Mouse (Mus musculus): ENCODE data around the gene Trrap.

Trrap gene

DNA sequence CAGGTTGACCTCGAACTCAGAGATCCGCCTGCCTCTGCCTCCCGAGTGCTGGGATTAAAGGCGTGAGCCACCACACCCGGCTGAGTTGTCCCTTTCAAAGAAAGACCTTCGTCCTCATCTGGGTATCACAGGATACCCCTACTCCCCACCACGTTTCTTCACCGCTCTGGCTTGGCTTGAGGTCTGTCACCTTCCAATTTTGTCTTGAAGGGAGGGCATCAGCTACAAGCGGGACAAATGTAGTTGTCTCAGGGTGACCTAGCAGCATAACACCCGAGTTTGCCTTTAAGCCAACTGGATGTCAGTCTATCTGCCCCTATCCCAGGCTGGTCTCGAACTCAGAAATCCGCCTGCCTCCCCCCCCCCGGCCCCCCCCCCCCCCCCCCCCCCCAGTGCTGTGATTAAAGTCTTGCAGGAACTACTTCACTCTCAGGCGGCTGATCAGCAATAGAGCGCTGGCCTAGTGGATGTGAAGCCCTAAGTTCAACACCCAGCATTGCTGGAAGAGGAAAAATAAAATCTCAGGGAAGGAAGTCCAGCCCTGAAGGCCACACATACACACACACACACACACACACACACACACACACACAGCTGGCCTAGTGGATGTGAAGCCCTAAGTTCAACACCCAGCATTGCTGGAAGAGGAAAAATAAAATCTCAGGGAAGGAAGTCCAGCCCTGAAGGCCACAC lies at the start of gene Trrap:
TSS of gene Trrap (plus strand) at position 627 of the 693 bp plus-strand sequence.
- in situ Hi-C loops (cut with MboI, MseI), result loop anchor here in 1 of 2 experiments (10.0 to 25.0 kb wide), 3 partner anchors 555 to 1842 kb away; partner anchors contain the start of genes Rnf6 and Tecpr1

DNA sequence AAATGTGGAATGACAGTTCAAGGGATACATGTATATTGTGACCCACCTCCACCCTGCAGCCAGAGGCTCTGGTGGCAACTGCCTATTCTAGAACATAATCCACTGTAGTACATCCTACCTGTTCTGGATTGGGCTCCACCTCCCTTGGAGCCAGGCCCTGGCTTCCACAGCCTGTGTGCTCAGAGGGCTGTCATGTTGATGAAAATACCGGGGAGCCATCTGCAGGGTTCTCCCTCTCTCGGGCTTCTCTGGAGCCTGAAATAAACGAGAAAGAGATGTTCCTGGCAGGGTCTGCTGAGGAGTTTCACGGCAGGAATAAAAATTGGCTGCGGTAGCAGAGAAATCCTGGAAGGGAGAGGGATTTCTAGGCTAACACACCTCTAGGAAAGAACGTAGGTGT lies 47.8 kb upstream of the Trrap start:
- in situ Hi-C loops (cut with MboI, MseI), result loop anchor here in 1 of 2 experiments (10.0 kb wide), 1 partner anchor 1375 kb away; no protein-coding TSS in a partner anchor

DNA sequence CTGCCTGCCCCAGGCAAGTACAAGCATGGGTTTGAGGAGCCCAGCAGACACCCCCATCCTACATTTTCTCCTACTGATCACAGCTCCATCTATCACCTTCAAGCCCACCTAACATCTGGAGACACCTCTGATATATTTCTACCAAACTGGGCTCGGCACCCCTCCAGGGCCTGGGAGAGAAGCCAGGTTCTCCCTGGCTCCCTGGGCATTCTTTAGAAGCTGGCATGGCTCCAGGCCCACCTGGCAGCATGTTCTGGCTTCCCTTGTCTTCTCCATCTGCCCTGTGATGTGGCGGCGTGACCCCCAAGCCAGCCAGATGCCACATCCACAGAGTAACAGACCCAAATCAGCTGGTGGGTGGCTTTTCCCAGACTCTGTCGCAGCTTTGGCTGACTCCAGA lies 47.3 kb upstream of the Trrap start:
- in situ Hi-C loops (cut with MboI, MseI), result no loop called here

DNA sequence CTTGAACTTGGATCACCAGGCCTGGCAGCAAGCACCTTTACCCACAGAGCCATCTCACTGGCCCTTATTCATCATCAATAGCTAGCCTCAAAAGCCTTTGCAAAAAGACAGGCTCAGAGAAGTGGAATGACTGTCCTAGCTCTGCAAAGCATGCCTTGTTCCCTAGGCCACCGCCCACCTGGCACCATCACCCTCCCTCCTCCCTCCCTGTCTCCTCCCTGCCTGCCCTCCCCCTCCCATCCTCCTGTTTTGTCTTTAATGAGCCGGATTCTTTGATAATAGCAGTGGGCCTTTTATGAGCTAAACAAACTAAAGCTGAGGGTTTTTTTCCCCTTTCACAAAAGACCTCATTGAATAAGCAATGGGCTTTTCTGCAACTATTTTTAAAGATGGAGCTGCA lies 42.6 kb upstream of the Trrap start:
- in situ Hi-C loops (cut with MboI, MseI), result no loop called here

DNA sequence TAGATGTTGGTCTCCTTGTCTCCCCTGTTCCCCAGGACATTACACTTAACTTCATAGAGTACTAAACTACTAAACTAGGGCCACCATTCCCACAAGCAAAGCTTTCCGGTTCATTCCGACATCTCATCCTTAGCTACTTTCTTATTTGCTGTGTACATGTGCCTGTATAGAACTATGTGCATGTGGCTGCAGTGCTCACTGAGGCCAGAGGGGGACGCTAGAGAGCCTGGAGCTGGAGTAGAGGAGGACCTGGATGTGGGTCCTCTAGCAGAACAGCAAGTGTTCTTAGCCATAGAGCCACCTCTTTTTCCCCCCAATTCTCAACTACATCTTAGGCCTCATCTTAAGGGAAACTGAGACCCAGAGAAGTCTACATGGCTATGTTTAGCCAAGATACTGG lies 42.0 kb upstream of the Trrap start:
- in situ Hi-C loops (cut with MboI, MseI), result no loop called here

DNA sequence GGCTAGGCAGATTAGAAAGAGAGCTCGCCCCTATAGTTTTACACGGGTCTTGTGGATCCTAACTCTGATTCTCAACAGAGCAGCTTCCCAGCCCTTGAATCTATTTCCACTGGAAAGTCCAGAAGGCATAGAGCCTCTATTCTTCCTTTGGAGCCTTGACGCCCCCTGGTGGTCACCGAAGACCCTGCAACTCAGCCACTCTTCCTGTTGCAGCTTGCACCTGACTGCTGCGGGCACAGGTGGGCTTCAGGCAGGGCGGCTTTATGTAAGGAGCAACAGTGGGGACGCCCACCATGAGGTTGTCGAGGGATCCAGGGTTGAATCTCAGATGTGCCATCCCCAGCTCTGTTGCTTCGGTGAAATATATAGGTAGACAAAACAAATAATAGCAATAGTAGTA lies 40.4 kb upstream of the Trrap start:
- in situ Hi-C loops (cut with MboI, MseI), result no loop called here

DNA sequence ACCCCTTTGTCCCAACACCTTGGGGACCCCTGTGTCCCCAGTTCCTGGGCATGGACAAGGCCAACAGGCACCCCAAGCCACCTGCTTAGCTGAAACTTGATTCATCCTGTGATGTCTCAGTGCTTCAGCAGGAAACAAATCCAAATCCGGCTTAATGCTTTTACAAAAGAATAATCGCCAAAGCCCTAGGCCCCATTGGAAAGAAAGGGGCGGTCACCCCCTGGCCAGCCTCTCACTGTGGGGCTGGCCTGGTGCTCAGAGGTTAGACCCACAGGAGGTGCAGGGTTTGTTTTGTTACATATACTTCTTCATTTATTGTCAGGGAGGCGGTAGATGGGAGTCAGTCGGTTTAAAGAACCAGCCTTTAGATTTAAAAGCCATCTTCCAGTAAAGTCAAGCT lies 39.3 kb upstream of the Trrap start:
- in situ Hi-C loops (cut with MboI, MseI), result no loop called here

DNA sequence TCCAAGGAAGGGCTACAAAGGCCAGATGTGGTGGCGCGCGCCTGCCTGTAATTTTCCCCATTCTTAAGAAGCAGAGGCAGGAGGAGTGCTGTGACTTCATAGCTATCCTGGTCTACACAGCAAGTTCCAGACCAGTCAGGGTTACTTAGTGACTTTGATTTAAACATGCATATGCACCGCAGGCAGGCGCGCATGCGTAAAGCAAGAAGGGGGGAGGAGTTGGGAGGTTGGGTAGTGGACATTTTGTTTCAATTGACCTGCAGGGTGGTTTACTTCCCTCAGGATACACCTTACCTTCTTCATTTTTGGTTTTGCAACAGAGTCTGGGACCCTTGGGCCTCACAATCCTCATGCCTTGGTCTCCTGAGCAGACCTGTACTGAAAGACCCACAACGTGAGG lies 38.3 kb upstream of the Trrap start:
- in situ Hi-C loops (cut with MboI, MseI), result no loop called here

DNA sequence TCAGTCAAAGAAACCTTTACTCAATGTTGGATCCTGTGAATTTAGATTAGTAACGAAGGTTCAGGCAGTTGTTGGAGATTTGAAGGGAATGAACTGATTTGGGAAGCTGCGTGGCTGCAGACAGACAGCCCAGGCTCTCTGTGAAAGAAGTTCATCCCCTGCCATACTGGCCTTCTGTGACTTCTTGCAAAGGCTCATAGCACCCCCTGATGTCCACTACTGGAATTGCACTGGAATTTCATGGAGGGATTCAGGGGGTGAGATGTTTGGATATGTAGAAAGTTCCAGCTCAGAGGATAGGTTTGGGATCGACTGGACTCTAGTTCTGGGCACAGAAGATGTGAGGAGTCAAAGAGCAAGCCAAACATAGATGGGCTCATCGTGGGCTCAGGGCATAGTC lies 33.6 kb upstream of the Trrap start:
- in situ Hi-C loops (cut with MboI, MseI), result loop anchor here in 1 of 2 experiments (5.0 to 10.0 kb wide), 2 partner anchors 342 to 679 kb away; no protein-coding TSS in a partner anchor

DNA sequence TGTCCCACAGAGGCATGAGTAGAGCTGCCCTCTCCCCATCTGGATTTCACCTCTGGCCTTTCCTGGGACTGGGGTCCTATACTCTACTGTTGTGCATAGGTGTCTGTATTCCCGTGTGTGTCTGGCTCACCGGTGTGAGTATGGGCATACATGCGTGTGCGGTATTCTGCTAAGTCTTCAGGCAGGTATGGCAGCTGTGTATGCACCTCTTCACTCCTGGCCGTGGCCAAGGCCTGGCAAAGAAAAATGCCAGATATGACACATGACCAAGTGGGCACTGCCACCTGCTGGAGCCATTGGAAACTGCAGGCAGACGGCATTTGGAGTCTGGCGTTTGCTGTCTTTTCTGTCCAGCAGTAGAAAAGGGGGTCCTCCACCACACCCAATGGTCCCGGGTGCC lies 32.6 kb upstream of the Trrap start:
- in situ Hi-C loops (cut with MboI, MseI), result loop anchor here (5.0 to 10.0 kb wide), 3 partner anchors 343 to 680 kb away; no protein-coding TSS in a partner anchor

DNA sequence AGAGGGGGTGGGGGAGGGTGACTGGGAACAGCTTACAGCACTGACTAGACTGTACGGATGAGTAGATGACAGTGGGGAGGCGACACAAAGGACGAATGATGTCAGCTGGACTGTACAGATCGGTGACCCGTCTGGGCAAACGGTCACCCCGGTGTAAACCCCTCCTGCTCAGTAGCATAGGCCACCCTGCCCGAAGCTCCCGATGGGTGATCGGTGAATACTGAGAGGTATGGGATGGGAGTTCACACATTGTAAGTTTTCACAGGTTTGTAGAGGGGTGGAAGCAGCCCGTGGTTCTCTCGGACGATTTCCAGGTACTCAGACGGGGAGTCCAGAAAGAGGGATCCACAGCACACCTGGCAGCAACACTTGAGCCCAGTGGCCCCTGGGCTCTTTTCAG lies 30.4 kb upstream of the Trrap start:
- in situ Hi-C loops (cut with MboI, MseI), result loop anchor here (5.0 to 10.0 kb wide), 2 partner anchors 350 to 682 kb away; no protein-coding TSS in a partner anchor

DNA sequence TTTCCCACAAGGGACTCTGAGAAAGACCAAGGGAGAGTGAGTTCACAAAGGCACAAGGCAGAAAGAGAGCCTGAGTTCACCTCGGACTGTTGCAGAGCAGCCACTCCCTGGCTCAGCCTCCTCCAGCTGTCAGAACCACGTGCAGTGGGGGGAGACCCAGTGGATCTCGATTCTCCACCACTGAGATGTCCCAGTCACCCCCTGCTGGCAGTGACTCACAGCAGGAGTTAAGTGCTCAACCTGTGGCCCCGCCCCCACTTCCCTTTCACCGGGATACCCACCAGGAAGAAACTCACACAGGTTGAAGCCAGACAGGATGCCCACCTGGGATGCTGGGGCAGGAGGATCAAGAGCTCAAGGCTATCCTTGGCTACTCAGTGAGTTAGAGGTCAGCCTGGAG lies 15.1 kb upstream of the Trrap start:
- in situ Hi-C loops (cut with MboI, MseI), result loop anchor here in 1 of 2 experiments (25.0 kb wide), 1 partner anchor 540 kb away; the partner anchor contains the start of gene Tecpr1

DNA sequence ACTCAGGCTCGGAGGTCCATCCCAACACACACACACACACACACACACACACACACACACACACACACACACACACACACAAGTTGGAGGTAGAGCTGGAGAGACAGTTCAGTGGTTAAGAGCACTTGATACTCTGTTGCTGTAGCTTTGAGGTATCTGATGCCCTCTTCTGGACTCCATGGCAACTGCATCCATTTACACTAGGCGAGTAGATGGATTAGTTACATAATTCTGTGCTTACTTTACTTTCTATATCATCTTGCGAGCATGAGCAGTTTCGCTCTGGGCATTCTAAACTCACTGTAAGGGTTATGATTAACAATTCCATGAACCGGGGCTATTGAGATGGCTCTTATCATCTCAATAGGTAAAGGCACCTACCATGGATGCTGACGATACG lies 14.5 kb upstream of the Trrap start:
- in situ Hi-C loops (cut with MboI, MseI), result loop anchor here in 1 of 2 experiments (25.0 kb wide), 1 partner anchor 541 kb away; the partner anchor contains the start of gene Tecpr1

DNA sequence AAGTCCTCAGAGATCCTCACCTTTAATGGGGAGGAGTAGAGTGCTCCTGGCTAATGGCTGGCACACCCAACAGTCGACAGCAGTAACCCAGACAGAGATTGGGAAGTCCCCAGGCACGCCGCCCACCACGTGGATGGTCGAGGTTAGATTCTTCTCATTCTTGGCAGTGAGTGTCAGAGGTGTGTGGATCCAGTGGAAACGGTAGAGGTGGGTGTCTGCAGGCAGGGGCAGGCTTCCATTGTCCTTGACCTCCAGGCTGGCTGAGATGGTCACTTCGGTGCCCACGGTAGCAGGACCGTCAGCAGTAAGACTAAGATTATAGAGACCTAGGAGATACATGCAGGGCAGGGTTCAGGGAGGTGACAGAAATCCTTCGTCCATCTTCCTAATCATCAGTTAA lies 12.3 kb upstream of the Trrap start:
- in situ Hi-C loops (cut with MboI, MseI), result loop anchor here in 1 of 2 experiments (25.0 kb wide), 1 partner anchor 543 kb away; the partner anchor contains the start of gene Tecpr1

DNA sequence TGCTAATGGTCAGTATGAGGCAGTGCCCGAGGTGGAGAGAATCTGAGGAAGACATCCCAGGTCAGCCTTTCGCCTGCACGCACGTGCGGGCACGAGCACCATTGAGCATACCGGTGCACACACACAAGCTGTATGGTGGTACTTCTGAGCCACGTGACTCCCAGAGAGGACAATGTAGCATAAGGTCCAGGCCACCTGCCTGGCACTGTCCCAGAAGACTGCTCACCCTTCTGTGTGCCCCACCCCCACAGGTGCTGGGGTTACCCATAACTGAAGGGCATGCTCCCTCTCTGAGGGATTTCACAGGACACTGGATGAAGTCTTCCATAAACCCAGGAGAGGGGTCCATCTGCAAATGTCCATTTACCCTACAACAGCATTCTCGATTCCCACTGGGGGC lies 10.1 kb upstream of the Trrap start:
- in situ Hi-C loops (cut with MboI, MseI), result loop anchor here in 1 of 2 experiments (25.0 kb wide), 1 partner anchor 545 kb away; the partner anchor contains the start of gene Tecpr1

DNA sequence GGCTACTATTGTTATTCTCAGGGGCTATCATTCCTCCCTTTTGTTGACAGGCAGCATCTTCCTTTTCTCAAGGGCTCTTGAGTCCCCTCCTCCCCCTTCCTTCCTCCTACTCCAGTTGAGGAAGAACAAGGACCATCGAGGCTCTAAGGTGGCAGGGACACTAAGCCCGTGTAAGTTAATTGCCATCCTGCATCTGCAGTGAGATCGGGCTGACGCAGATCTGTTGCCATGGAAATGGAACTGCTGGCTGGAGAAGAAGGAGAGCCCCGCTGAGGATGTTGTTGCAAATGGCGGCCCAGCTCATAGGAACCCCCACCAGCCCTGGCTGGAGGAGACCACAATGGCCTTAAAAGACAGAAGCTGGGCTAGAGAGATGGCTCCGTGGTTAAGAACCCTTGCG lies 9.1 kb upstream of the Trrap start:
- in situ Hi-C loops (cut with MboI, MseI), result loop anchor here in 1 of 2 experiments (25.0 kb wide), 1 partner anchor 546 kb away; the partner anchor contains the start of gene Tecpr1

DNA sequence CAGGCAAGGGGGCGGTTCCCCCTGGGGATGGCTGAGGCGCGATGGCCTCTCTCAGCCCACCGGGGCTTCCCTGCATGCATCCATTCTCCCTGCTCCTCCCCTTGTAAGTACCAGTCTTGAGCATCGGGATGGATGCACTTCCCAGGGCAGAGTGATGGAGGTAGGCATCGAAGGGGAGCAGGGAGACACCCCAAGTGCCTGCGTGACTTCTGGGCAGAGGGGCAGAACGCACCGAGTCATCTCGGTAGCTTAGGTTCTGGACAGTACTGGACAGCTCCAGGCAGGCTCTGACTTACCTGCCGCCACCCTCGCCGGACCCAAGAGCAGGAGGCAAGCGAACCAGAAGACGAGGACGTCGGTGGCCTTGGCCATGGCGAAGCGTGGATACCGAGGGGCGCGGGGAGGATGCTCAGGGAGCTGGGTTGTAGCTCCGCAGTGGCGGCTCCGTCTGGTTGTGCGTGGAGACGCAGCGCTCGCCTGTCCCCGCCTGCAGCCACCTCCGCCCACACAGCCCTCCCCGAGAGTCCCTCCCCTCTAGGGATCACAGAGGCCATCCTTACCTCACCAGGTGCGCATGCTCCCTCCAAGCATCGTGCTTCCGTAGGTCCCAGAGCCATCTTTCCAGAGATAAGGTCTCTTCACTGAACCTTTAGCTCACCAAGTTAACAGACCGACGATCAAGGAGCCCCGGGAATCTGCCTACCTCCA lies 6.2 kb upstream of the Trrap start, which contains the start of gene Tmem130:
TSS of gene Tmem130 (minus strand) at position 658 of the 708 bp plus-strand sequence.
- in situ Hi-C loops (cut with MboI, MseI), result loop anchor here in 1 of 2 experiments (10.0 to 25.0 kb wide), 3 partner anchors 549 to 1837 kb away; partner anchors contain the start of genes Rnf6 and Tecpr1

DNA sequence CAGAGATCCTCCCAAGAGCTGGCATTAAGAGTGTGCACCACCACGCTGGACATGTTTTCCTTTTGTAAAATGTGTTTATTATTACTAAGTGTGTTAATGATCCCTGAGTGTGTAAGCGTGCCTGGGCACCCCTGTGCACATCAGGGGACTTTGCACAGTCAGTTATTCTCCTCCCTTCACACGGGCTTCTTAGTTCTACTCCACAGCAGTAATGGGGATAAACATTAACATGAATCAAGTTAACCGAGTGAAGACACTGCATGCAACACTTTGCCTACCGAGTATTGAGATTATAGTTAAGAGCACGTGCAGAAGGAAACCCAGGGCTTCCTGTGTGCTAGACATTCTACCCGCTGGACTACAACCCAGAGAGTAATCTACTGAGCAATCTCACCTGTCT lies 1.5 kb upstream of the Trrap start:
- in situ Hi-C loops (cut with MboI, MseI), result loop anchor here in 1 of 2 experiments (10.0 to 25.0 kb wide), 3 partner anchors 554 to 1841 kb away; partner anchors contain the start of genes Rnf6 and Tecpr1

DNA sequence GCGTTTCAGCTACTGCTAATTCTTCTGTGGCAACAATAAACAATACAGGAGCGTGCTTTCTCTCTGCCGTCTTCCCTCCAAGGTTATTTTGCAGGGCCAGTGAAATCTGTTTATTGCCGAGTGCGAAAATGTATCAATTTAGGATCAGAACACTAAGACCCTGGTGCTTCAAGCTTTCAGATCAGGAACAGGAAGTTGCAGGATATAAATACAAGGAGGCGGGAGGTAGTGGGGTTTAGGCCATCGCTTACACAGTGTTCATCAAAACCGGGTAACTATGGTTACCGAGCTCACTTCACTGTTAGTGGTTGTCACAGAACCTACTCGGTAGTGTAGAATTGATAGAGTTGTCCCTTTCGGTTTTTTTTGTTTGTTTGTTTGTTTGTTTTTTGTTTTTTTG lies 886 bp upstream of the Trrap start:
- in situ Hi-C loops (cut with MboI, MseI), result loop anchor here in 1 of 2 experiments (10.0 to 25.0 kb wide), 3 partner anchors 554 to 1842 kb away; partner anchors contain the start of genes Rnf6 and Tecpr1

DNA sequence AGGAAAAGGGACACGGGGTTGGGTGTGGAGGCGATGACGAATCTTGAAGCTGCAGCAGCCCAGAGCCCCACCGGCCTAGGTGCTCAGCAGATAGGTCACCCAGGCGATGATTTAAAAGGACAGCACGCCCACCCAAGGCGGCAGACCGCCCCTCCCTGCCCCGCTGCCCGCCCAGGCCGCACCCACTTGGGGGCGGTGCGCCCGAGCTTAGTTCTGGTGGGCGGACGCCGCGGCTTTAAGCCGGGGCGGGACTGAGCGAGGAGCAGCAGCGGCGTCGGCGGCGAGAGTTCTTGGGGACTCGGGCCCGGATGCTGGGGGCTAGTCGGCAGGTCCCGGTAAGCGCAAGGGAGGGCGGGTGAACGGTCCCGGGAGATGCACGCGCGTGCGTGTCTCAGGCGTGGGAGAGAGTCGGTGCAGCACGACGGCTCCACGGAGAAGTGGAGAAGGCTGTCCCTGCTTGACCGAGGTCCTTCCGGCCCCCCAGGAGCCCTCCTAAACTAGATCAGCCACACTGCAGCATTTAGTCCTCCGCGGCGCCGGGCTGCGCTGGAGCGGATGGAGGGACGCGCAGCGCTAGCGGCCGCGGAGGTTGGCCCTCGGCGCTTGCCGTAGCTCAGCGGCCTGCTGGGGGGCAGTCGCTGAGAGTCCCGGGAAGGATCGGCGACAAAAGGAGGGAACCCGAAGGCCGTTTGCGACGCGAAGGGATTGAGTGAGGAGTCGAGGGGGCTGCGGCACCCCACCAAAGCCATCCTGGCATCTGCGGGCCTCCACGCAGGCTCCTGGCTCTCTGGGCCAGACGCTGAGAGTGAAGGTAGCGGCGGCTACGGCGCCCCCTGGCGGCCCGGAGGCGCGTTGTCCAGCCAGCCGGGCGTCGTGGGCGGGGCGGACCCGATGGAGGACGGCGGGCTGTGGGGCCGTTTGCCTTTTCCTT lies 644 bp downstream of the Trrap start:
- in situ Hi-C loops (cut with MboI, MseI), result loop anchor here in 1 of 2 experiments (10.0 to 25.0 kb wide), 3 partner anchors 556 to 1843 kb away; partner anchors contain the start of genes Rnf6 and Tecpr1

Data from T-helper 17 cell (primary cell).